Mouse (Mus musculus): ENCODE measurements around the gene Col8a2. TPM values are rescaled to one million over a fixed set of nuclear protein-coding genes. Genes with fewer than 3 reads are reported as not detected.

Col8a2 gene
- polyA plus RNA-seq, 1 experiment from 2014 or later: 5.3 TPM

DNA sequence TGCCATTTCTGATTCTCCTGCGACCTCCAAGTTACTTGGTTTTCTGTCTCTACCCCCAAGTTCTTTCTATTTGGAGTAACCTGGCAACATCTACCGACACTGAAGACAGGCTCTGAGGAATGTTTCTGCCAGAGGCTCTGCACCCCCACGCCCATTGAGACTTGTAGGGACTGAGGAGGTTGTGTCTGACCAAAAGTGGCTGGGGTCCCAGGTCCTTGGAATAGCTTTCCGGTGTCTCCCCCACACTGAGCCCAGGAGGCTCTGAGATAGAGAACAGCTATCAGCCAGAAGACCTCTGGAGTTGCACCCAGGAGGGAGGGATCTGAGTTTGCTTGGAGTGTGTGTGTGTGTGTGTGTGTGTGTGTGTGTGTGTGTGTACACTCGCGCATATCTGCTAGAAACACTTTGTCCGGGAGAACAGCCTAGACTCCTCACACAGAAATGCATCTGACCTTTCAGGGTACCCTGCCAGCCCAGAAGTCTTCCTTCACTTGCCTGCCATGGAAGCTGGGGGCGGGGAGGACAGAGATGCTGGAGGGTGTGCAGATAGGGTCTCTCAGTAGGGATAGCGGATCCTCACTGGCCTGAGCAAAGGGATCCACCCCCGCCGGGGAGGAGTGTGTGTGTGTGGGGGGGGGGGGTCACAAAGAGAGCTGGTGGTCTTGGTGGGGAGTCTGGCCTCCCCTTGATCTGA, 856 bp downstream of the Col8a2 start:
- Histone ChIP-seq H3K9ac (ENCODE audit: low read length) (no peak overlapping the region), H3K27ac (ENCODE audit: low read depth) (no peak overlapping the region), H3K36me3 (ENCODE audit: control insufficient read depth, insufficient read depth, low read length) (no peaks in the 10 kb centered on the region), H3K9me3 (ENCODE audit: control insufficient read depth, low read length) (no peaks in the 10 kb centered on the region), H3K27me3 (replicated peaks; ENCODE audit: control insufficient read depth, insufficient read depth, low read length) (peaks cover 36% of the 10 kb centered on the region), H3K4me2 (ENCODE audit: low read length) (peak overlapping the region; percentile 57), H3K4me3 (ENCODE audit: low read depth, low read length) (peak overlapping the region; percentile 41), H3K4me1 (replicated peaks; ENCODE audit: control insufficient read depth, insufficient read depth, low read length) (0 out of 2 replicates have a peak, but pooled peaks cover 5% of the 10 kb centered on the region)
- WGBS: 26% methylated on average over 11 of the region's 11 CpGs
- ATAC-seq (replicated peaks; ENCODE audit: low FRiP score, low TSS enrichment, low read depth): no peak
- no peak for DNase-seq (ENCODE audit: low spot score)

DNA sequence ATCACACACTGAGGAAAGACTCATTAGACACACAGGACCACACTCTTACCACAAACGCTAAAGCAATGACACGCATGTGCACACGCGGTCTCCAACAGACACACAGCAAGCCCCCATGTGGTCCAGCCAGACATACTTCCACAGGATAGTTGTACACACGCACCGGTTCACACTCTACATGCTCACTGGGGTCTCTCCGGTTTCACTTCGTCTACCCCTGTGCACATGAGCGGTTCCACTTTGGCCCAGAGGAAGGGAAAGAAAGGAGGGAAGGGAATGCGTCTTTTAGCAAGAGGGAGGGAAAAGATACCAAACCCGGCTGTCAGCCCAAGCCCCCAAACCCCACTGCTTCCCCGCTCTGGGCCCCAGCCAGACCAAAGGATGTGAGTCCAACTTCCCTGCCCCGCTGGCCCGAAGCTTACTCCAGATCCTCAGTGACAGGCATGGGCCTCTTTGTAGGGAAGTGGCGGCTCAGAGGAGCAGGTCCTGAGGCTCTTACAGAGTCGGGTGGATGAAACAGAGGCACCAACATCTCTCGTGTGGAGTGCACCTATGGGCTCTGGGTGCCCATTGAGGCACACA, 1.6 kb downstream of the Col8a2 start:
- no peak for DNase-seq (ENCODE audit: low spot score)
- WGBS: 34% methylated on average over 17 of the region's 17 CpGs
- ATAC-seq (replicated peaks; ENCODE audit: low FRiP score, low TSS enrichment, low read depth): no peak
- Histone ChIP-seq H3K27ac (ENCODE audit: low read depth) (peak overlapping the region; percentile 40; the same call in 1 of the 2 replicates), H3K36me3 (ENCODE audit: control insufficient read depth, insufficient read depth, low read length) (no peaks in the 10 kb centered on the region), H3K4me1 (replicated peaks; ENCODE audit: control insufficient read depth, insufficient read depth, low read length) (0 out of 2 replicates have a peak, but pooled peaks cover 5% of the 10 kb centered on the region), H3K4me3 (ENCODE audit: low read depth, low read length) (no peak overlapping the region), H3K9me3 (ENCODE audit: control insufficient read depth, low read length) (no peaks in the 10 kb centered on the region), H3K4me2 (ENCODE audit: low read length) (peak overlapping the region; percentile 57), H3K9ac (ENCODE audit: low read length) (no peak overlapping the region), H3K27me3 (replicated peaks; ENCODE audit: control insufficient read depth, insufficient read depth, low read length) (peaks cover 36% of the 10 kb centered on the region)

DNA sequence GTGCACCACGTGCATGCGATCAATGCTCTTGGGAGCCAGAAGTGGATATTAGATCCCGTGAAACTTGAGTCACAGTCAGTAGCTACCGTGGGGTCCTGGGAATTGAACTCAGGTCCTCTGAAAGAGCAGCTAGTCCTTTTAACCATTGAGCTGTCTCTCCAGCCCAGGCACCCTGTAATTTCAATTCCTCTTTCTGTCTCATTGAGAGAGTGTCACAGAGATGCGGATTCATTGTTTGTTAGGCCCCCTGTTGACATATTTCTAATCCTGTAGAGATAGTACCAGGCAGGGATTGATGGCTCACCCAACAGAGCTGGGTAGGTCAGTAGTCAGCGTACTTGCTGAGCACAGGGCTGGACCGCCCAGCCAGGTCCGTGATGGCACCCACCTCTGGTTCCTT, 3.7 kb downstream of the Col8a2 start:
- 86% methylated on average over 8 of the region's 8 CpGs for WGBS
- DNase-seq (ENCODE audit: low spot score): no peak

DNA sequence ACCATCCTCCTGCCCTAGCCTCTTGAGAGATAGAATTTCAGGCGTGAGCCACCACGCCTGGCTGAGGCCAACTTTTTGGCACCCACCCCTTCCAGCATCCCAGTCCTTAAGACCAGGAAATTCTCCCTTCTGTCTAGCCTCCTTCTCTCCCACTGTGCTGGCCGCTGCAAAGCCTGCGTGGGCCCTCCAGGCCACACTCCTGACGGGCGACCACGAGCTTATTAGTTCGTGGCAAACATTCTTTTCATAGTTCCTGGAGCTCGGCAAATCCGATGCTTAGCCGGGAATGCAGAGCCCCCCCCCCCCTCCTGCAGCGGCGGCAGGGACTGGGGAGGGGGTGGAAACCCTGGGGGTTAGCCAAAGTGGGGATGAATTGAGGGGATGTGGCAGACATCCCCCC, 4.6 kb downstream of the Col8a2 start:
- H3K4me1 ChIP-seq (replicated peaks; ENCODE audit: control insufficient read depth, insufficient read depth, low read length): peaks cover 6% of the 10 kb centered on the region; the same call in 1 of the 2 replicates
- no peak overlapping the region for H3K4me3 ChIP-seq (ENCODE audit: low read depth, low read length)
- no peak for ATAC-seq (replicated peaks; ENCODE audit: low FRiP score, low TSS enrichment, low read depth)
- no peak for DNase-seq (ENCODE audit: low spot score)
- peaks cover 38% of the 10 kb centered on the region for H3K27me3 ChIP-seq (replicated peaks; ENCODE audit: control insufficient read depth, insufficient read depth, low read length)
- 20% methylated on average over 13 of the region's 13 CpGs for WGBS
- no peak overlapping the region for H3K4me2 ChIP-seq (ENCODE audit: low read length)
- no peak overlapping the region for H3K9ac ChIP-seq (ENCODE audit: low read length)
- no peaks in the 10 kb centered on the region for H3K9me3 ChIP-seq (ENCODE audit: control insufficient read depth, low read length)
- H3K36me3 ChIP-seq (ENCODE audit: control insufficient read depth, insufficient read depth, low read length): no peaks in the 10 kb centered on the region
- H3K27ac ChIP-seq (ENCODE audit: low read depth): no peak overlapping the region

More for the DNA sequence above, 3.7 kb downstream of the Col8a2 start:
- no peak overlapping the region for H3K4me3 ChIP-seq (ENCODE audit: low read depth, low read length)
- H3K9me3 ChIP-seq (ENCODE audit: control insufficient read depth, low read length): no peaks in the 10 kb centered on the region
- ATAC-seq (replicated peaks; ENCODE audit: low FRiP score, low TSS enrichment, low read depth): no peak
- peaks cover 36% of the 10 kb centered on the region for H3K27me3 ChIP-seq (replicated peaks; ENCODE audit: control insufficient read depth, insufficient read depth, low read length)
- no peak overlapping the region for H3K27ac ChIP-seq (ENCODE audit: low read depth)
- H3K9ac ChIP-seq (ENCODE audit: low read length): no peak overlapping the region
- H3K4me1 ChIP-seq (replicated peaks; ENCODE audit: control insufficient read depth, insufficient read depth, low read length): 0 out of 2 replicates have a peak, but pooled peaks cover 5% of the 10 kb centered on the region
- no peaks in the 10 kb centered on the region for H3K36me3 ChIP-seq (ENCODE audit: control insufficient read depth, insufficient read depth, low read length)
- no peak overlapping the region for H3K4me2 ChIP-seq (ENCODE audit: low read length)

DNA sequence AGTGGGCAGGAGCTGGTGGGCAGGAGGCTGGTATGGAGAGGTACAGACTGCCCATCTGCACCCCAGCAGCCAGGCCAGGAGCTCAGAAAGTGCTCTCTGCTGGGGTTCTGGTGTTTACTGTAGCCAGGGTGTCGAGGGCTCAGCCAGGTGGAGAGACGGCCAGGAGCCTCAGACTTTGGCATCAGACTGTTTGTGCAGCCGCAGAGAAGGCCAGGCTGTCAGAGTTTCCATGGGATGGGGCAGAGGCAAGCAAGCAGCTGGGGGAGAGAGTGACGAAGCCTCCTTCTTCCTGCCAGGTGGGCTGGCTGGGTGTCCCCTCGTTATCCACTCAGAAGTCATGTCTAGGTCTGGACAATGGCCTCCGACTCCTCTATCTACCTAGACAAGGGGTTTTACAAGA, 8.6 kb downstream of the Col8a2 start:
- H3K4me3 ChIP-seq (ENCODE audit: low read depth, low read length): no peak overlapping the region
- peaks cover 10% of the 10 kb centered on the region; the same call in 1 of the 2 replicates for H3K4me1 ChIP-seq (replicated peaks; ENCODE audit: control insufficient read depth, insufficient read depth, low read length)
- peaks cover 24% of the 10 kb centered on the region for H3K27me3 ChIP-seq (replicated peaks; ENCODE audit: control insufficient read depth, insufficient read depth, low read length)
- H3K27ac ChIP-seq (ENCODE audit: low read depth): no peak overlapping the region
- no peaks in the 10 kb centered on the region for H3K9me3 ChIP-seq (ENCODE audit: control insufficient read depth, low read length)
- H3K9ac ChIP-seq (ENCODE audit: low read length): no peak overlapping the region
- 70% methylated on average over 6 of the region's 6 CpGs for WGBS
- H3K4me2 ChIP-seq (ENCODE audit: low read length): no peak overlapping the region
- ATAC-seq (replicated peaks; ENCODE audit: low FRiP score, low TSS enrichment, low read depth): no peak
- H3K36me3 ChIP-seq (ENCODE audit: control insufficient read depth, insufficient read depth, low read length): no peaks in the 10 kb centered on the region
- DNase-seq (ENCODE audit: low spot score): no peak

DNA sequence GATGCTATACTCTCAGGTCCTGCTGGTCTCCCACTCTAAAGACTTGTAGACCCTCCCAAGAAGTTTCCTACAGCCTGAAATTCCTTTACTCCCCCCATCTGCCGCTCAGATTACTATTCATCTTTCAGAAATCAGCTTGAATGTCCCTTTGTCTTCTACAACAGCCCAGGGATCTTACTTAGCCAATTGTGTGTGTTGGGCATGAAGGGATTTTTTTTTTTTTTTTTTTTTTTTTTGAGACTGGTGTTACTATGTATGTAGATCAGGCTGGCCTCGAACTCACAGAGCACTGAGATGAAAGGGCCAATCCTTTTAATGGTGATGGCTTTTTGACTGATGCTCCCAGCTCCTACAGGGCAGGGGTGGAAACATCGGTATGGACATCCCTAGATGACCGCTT, 9.3 kb downstream of the Col8a2 start:
- WGBS: 46% methylated on average over 4 of the region's 4 CpGs
- Histone ChIP-seq H3K4me1 (replicated peaks; ENCODE audit: control insufficient read depth, insufficient read depth, low read length) (peaks cover 14% of the 10 kb centered on the region; the same call in 1 of the 2 replicates), H3K27ac (ENCODE audit: low read depth) (no peak overlapping the region), H3K4me2 (ENCODE audit: low read length) (no peak overlapping the region), H3K4me3 (ENCODE audit: low read depth, low read length) (no peak overlapping the region), H3K9ac (ENCODE audit: low read length) (no peak overlapping the region), H3K27me3 (replicated peaks; ENCODE audit: control insufficient read depth, insufficient read depth, low read length) (peaks cover 32% of the 10 kb centered on the region), H3K36me3 (ENCODE audit: control insufficient read depth, insufficient read depth, low read length) (no peaks in the 10 kb centered on the region), H3K9me3 (ENCODE audit: control insufficient read depth, low read length) (no peaks in the 10 kb centered on the region)
- ATAC-seq (replicated peaks; ENCODE audit: low FRiP score, low TSS enrichment, low read depth) (no peak), DNase-seq (ENCODE audit: low spot score) (no peak)

DNA sequence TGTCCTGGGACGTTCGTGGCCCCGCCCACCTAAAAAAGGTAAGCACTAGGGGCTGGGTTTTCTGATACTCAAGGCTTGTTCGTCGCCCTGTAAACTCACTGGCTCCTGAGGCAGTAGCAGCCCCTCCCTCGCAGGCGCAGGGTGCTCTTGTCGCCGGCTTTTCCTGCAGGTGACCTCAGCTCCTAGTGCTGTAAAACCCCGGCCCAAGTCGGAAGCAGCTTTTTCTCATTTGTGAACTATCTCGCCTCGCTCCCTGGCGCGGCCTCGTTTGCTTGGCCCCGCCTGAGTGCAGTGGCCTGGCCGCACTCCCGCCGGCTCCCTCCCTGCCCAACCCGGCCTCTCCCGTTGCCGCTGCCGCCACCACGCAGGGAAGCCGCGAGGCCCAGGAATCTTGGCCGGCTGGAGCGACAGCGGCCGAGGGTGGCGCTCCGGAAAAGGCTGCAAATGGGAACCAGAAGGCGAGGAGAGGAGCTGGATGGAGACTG, 10.1 kb downstream of the Col8a2 start:
- Histone ChIP-seq H3K27ac (ENCODE audit: low read depth) (peak overlapping the region; percentile 18; the same call in 1 of the 2 replicates), H3K4me3 (ENCODE audit: low read depth, low read length) (peak overlapping the region; percentile 20), H3K4me2 (ENCODE audit: low read length) (peak overlapping the region; percentile 54), H3K27me3 (replicated peaks; ENCODE audit: control insufficient read depth, insufficient read depth, low read length) (peaks cover 39% of the 10 kb centered on the region), H3K36me3 (ENCODE audit: control insufficient read depth, insufficient read depth, low read length) (no peaks in the 10 kb centered on the region), H3K9me3 (ENCODE audit: control insufficient read depth, low read length) (no peaks in the 10 kb centered on the region), H3K9ac (ENCODE audit: low read length) (peak overlapping the region; percentile 29), H3K4me1 (replicated peaks; ENCODE audit: control insufficient read depth, insufficient read depth, low read length) (peaks cover 21% of the 10 kb centered on the region)
- WGBS: under 1% methylated on average over 34 of the region's 34 CpGs
- ATAC-seq (replicated peaks; ENCODE audit: low FRiP score, low TSS enrichment, low read depth) (peak; percentile 41; the same call in 1 of the 2 replicates), DNase-seq (ENCODE audit: low spot score) (peak; percentile 78)

DNA sequence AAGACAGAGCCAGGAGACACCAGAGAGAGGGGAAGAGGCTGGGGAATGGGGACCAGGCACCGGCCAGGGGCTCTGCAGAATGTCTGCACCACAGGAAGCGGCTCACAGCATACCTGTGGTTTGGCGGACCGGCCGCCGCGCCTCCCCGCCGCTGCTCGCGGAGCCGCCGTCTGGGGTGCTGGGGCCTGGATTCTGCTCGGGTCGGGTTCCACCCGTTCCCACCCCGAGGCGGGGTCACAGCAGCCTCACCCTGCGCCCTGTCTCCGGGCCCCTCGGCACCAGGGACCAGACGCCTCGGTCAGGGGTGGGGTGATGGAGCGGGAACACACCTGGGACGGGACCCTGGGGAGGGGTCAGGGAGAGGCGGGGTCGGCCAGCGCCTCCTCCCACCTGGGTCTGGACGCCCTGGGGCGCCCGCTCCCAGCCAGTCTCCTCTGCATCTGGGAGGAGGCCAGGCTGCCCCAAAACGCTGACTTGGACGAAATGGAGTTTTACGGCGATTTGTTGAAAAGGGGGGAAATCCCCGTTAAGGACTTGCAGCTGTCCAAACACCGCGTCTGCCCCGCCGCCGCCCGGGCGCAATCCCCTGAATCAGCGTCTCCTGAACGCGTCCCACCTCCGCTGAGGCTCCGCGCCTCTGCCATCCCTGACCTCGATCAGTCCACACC, 14.5 kb downstream of the Col8a2 start:
- Histone ChIP-seq H3K9me3 (ENCODE audit: control insufficient read depth, low read length) (peaks cover 3% of the 10 kb centered on the region; the same call in 1 of the 2 replicates), H3K36me3 (ENCODE audit: control insufficient read depth, insufficient read depth, low read length) (no peaks in the 10 kb centered on the region), H3K27me3 (replicated peaks; ENCODE audit: control insufficient read depth, insufficient read depth, low read length) (peaks cover 48% of the 10 kb centered on the region), H3K4me2 (ENCODE audit: low read length) (peak overlapping the region; percentile 67), H3K9ac (ENCODE audit: low read length) (peak overlapping the region; percentile 29; the same call in 1 of the 2 replicates), H3K4me1 (replicated peaks; ENCODE audit: control insufficient read depth, insufficient read depth, low read length) (peaks cover 23% of the 10 kb centered on the region), H3K4me3 (ENCODE audit: low read depth, low read length) (peak overlapping the region; percentile 31), H3K27ac (ENCODE audit: low read depth) (no peak overlapping the region)
- peak; percentile 73 for DNase-seq (ENCODE audit: low spot score)
- peak; percentile 44; the same call in 1 of the 2 replicates for ATAC-seq (replicated peaks; ENCODE audit: low FRiP score, low TSS enrichment, low read depth)
- WGBS: under 1% methylated on average over 50 of the region's 50 CpGs

All from intestine, embryonic 14.5 days (tissue).